Mouse (Mus musculus): ENCODE measurements at regions not wholly inside any gene's neighbourhood (a gene's known extent, or its start where the extent isn't known, plus 50 kb on each side); places are given as distances from the start of the nearest gene placed in this dataset.

GRCm38 (mm10) chr8:115955371-115955770 lies 247.8 kb upstream of the Maf start:
- Histone ChIP-seq H3K27ac (ENCODE audit: low read depth, low read length) (no peak overlapping the region), H3K9ac (replicated peaks; ENCODE audit: low read depth, low read length) (no peak overlapping the region), H3K4me2 (ENCODE audit: low read depth, low read length) (no peak overlapping the region), H3K36me3 (ENCODE audit: control insufficient read depth, insufficient read depth, low read length) (no peaks in the 10 kb centered on the region), H3K4me1 (ENCODE audit: control insufficient read depth, insufficient read depth, low read length) (no peaks in the 10 kb centered on the region), H3K4me3 (ENCODE audit: low read depth, low read length) (no peak overlapping the region), H3K9me3 (ENCODE audit: control insufficient read depth, low read length) (no peaks in the 10 kb centered on the region), H3K27me3 (ENCODE audit: control insufficient read depth, insufficient read depth, low read length) (no peaks in the 10 kb centered on the region)
- 79% methylated on average over 5 of the region's 5 CpGs for WGBS
- no peak for ATAC-seq (ENCODE audit: low read depth)

DNA sequence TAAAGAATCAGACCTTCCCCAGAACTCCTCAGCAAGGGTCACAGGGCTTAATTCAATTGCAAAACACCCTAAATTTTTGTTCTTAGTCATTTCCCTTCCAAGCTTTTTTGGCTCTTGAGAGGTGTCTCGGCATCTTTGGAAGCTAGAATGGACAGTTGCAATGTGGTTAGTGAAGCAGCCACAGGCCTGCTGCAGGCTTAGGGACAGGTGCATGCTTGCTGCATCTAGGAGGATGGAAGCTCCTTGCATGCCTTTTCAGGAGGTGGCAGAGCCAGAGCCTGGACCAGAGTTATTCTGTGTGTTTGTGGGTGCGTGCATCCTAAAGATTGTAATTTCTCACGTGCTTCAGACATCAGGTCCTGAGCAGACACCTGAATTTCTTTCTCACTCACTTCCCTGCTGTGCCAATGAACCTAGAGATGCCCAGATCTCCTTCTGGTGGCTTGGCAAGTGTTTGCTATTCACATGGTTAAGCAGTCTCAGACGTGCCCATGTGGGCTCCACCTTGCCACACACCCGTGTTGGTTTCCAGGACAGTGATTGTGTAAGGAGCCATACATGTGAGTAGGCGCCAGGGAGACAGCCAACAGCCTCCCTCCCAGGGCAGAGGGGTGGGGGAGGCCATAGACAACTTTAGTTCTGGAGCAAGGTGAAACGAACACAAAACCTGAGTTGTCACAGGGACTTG lies 246.3 kb upstream of the Maf start:
- Histone ChIP-seq H3K36me3 (ENCODE audit: control insufficient read depth, insufficient read depth, low read length) (no peaks in the 10 kb centered on the region), H3K9me3 (ENCODE audit: control insufficient read depth, low read length) (no peaks in the 10 kb centered on the region), H3K4me1 (ENCODE audit: control insufficient read depth, insufficient read depth, low read length) (no peaks in the 10 kb centered on the region), H3K27ac (ENCODE audit: low read depth, low read length) (no peak overlapping the region), H3K4me3 (ENCODE audit: low read depth, low read length) (no peak overlapping the region), H3K4me2 (ENCODE audit: low read depth, low read length) (no peak overlapping the region), H3K27me3 (ENCODE audit: control insufficient read depth, insufficient read depth, low read length) (no peaks in the 10 kb centered on the region), H3K9ac (replicated peaks; ENCODE audit: low read depth, low read length) (no peak overlapping the region)
- no peak for ATAC-seq (ENCODE audit: low read depth)
- 83% methylated on average over 7 of the region's 7 CpGs for WGBS

DNA sequence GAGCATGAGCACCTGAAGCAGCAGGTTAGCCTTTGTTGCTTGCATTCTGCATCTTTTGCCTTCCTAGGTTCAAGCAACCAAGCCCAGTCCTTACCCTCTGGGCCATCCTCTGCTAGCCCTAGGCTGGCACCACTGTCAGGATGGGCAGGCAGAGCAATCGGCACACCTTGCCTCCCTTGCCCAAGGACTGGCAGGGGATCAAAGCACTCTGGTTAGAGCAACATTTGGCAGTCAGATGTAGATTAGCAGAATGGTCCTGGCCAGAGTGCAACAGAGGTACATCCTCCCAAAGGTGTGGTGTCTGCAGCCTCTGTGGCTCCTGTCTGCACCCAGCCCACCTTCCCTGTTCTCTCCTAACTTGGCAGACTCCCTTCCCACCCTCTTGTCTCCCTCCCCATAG lies 244.9 kb upstream of the Maf start:
- no peak overlapping the region for H3K4me3 ChIP-seq (ENCODE audit: low read depth, low read length)
- WGBS, result 100% methylated on average over 1 of the region's 1 CpGs
- no peaks in the 10 kb centered on the region for H3K9me3 ChIP-seq (ENCODE audit: control insufficient read depth, low read length)
- H3K36me3 ChIP-seq (ENCODE audit: control insufficient read depth, insufficient read depth, low read length), result no peaks in the 10 kb centered on the region
- ATAC-seq (ENCODE audit: low read depth), result no peak
- no peak overlapping the region for H3K4me2 ChIP-seq (ENCODE audit: low read depth, low read length)
- H3K27ac ChIP-seq (ENCODE audit: low read depth, low read length), result no peak overlapping the region
- H3K9ac ChIP-seq (replicated peaks; ENCODE audit: low read depth, low read length), result no peak overlapping the region
- H3K27me3 ChIP-seq (ENCODE audit: control insufficient read depth, insufficient read depth, low read length), result no peaks in the 10 kb centered on the region
- no peaks in the 10 kb centered on the region for H3K4me1 ChIP-seq (ENCODE audit: control insufficient read depth, insufficient read depth, low read length)

DNA sequence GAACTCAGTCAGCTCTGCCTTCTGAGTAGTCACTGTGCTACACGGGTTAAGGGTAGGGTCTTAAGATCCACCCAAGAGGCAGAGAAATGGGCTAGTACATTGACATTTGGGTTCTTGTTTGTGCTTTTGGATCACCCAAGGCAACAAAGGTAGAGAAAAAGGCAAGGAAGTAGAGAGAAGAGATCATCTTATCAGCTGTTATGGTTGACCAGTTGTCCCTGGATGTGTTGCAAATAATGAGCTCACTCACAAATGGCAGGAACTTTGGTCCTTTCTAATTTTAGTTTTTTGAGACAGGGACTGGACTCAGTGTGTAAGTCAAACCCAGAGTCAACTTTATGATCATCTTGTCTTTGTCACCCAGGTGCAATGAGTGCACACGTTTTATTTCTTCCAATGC lies 241.3 kb upstream of the Maf start:
- Histone ChIP-seq H3K27me3 (ENCODE audit: control insufficient read depth, insufficient read depth, low read length) (no peaks in the 10 kb centered on the region), H3K9ac (replicated peaks; ENCODE audit: low read depth, low read length) (no peak overlapping the region), H3K4me3 (ENCODE audit: low read depth, low read length) (no peak overlapping the region), H3K4me2 (ENCODE audit: low read depth, low read length) (no peak overlapping the region), H3K9me3 (ENCODE audit: control insufficient read depth, low read length) (no peaks in the 10 kb centered on the region), H3K36me3 (ENCODE audit: control insufficient read depth, insufficient read depth, low read length) (no peaks in the 10 kb centered on the region), H3K27ac (ENCODE audit: low read depth, low read length) (no peak overlapping the region), H3K4me1 (ENCODE audit: control insufficient read depth, insufficient read depth, low read length) (no peaks in the 10 kb centered on the region)
- ATAC-seq (ENCODE audit: low read depth), result no peak
- WGBS, result 84% methylated on average over 2 of the region's 2 CpGs

GRCm38 (mm10) chr8:115948036-115948435 lies 240.4 kb upstream of the Maf start:
- H3K4me1 ChIP-seq (ENCODE audit: control insufficient read depth, insufficient read depth, low read length), result no peaks in the 10 kb centered on the region
- no peak overlapping the region for H3K4me2 ChIP-seq (ENCODE audit: low read depth, low read length)
- no peaks in the 10 kb centered on the region for H3K9me3 ChIP-seq (ENCODE audit: control insufficient read depth, low read length)
- no peak overlapping the region for H3K4me3 ChIP-seq (ENCODE audit: low read depth, low read length)
- H3K9ac ChIP-seq (replicated peaks; ENCODE audit: low read depth, low read length), result no peak overlapping the region
- H3K27me3 ChIP-seq (ENCODE audit: control insufficient read depth, insufficient read depth, low read length), result no peaks in the 10 kb centered on the region
- no peak overlapping the region for H3K27ac ChIP-seq (ENCODE audit: low read depth, low read length)
- no peak for ATAC-seq (ENCODE audit: low read depth)
- H3K36me3 ChIP-seq (ENCODE audit: control insufficient read depth, insufficient read depth, low read length), result no peaks in the 10 kb centered on the region
- 85% methylated on average over 2 of the region's 2 CpGs for WGBS

DNA sequence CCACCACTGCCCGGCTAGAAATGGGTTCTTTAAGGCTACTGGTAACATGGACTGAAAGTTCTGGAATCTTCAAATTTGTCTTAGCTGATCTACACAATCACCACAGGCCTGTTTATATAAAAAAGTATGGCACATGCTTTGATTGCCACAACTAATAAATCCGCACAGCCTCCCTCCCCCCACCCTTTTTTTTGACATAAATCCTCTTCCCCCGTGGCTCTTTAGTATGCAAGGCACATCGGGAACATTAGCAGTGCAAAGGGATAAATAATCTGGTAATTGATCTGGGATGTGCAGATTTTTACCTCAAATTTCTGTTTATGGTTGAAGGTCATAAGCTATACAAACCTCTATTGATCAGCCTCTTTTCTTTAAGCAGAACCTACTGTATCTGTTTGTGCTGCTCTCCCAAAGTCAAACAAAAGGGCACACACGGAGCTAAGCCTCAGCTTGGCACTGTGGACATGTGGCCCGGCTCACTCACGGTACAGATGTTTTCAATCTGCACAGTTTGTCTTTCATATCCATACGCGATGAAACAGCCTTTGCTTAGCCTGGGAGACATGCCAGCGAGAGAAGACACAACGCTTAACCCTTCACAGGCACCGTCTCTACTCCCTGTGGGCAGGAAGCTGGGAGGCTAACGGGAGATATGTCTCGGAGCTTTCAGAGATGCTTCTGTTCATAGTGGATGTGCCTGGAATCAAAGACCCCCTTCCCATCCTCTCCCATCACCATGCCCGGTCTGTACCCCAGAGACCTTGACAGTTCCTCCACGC lies 235.3 kb upstream of the Maf start:
- peak; percentile 31; the same call in 1 of the 2 replicates for ATAC-seq (ENCODE audit: low read depth)
- Histone ChIP-seq H3K9ac (replicated peaks; ENCODE audit: low read depth, low read length) (no peak overlapping the region), H3K27ac (ENCODE audit: low read depth, low read length) (no peak overlapping the region), H3K9me3 (ENCODE audit: control insufficient read depth, low read length) (no peaks in the 10 kb centered on the region), H3K4me1 (ENCODE audit: control insufficient read depth, insufficient read depth, low read length) (no peaks in the 10 kb centered on the region), H3K4me3 (ENCODE audit: low read depth, low read length) (no peak overlapping the region), H3K27me3 (ENCODE audit: control insufficient read depth, insufficient read depth, low read length) (no peaks in the 10 kb centered on the region), H3K36me3 (ENCODE audit: control insufficient read depth, insufficient read depth, low read length) (no peaks in the 10 kb centered on the region), H3K4me2 (ENCODE audit: low read depth, low read length) (peak overlapping the region; percentile 22; the same call in 1 of the 2 replicates)
- 34% methylated on average over 16 of the region's 16 CpGs for WGBS

DNA sequence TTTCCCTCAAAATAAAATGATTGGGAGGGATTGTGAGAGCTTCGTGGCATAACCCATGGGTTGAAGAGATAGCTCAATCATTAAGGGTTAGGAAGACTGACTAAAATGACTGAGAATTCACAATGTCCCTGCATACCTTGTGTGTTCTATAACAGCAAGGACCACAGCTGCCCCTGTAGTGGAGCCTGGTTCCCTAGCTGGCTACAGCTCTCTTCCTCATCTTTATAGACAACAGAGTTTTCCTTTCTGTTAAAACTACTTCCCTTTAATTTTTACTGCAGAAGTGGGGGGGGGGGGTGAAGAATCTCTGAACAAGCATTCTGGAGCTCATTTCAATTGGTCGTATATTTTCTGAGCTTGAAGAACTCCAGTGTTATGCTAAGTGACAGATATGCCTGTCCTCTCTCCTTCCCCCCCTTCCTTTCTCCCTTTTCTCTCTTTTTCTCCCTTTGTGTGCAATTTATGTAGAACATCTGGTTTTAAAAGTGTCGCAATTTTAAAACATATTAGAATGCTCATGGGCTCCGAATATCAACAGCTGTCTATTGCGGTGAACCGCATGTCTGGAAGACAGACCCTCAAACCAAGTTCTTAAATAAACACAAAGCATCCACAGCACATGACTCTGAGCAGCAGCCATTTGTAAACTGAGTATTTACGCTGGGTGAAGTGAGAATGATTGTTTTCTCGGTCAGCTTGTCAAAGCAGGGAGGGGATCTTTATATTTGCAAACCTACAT lies 222.0 kb upstream of the Maf start:
- H3K4me3 ChIP-seq (ENCODE audit: low read depth, low read length), result no peak overlapping the region
- no peaks in the 10 kb centered on the region for H3K27me3 ChIP-seq (ENCODE audit: control insufficient read depth, insufficient read depth, low read length)
- WGBS, result 58% methylated on average over 8 of the region's 8 CpGs
- H3K9me3 ChIP-seq (ENCODE audit: control insufficient read depth, low read length), result no peaks in the 10 kb centered on the region
- H3K4me1 ChIP-seq (ENCODE audit: control insufficient read depth, insufficient read depth, low read length), result no peaks in the 10 kb centered on the region
- no peak overlapping the region for H3K27ac ChIP-seq (ENCODE audit: low read depth, low read length)
- no peak overlapping the region for H3K9ac ChIP-seq (replicated peaks; ENCODE audit: low read depth, low read length)
- ATAC-seq (ENCODE audit: low read depth), result no peak
- no peak overlapping the region for H3K4me2 ChIP-seq (ENCODE audit: low read depth, low read length)
- no peaks in the 10 kb centered on the region for H3K36me3 ChIP-seq (ENCODE audit: control insufficient read depth, insufficient read depth, low read length)

DNA sequence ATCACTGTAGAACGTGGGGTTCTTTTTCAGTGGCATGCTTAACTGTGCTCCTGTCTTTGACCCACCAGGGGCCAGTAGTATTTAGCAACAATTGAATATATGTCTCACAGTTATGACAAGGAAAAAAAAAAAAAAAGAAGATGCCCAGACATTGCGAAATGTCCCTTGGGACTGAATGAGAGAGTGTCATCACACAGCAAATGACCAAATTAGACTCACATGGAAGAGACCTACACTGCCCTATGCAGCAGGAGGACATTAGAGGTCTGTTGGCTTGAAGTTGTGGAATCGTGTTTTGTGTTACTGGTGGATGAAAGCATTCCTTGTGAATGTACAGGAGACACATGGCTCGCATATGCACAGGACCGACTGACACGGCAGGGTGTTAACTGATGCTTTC lies 214.3 kb upstream of the Maf start:
- H3K36me3 ChIP-seq (ENCODE audit: control insufficient read depth, insufficient read depth, low read length), result no peaks in the 10 kb centered on the region
- ATAC-seq (ENCODE audit: low read depth), result no peak
- H3K9ac ChIP-seq (replicated peaks; ENCODE audit: low read depth, low read length), result no peak overlapping the region
- no peak overlapping the region for H3K4me3 ChIP-seq (ENCODE audit: low read depth, low read length)
- H3K4me1 ChIP-seq (ENCODE audit: control insufficient read depth, insufficient read depth, low read length), result no peaks in the 10 kb centered on the region
- no peaks in the 10 kb centered on the region for H3K27me3 ChIP-seq (ENCODE audit: control insufficient read depth, insufficient read depth, low read length)
- H3K4me2 ChIP-seq (ENCODE audit: low read depth, low read length), result no peak overlapping the region
- no peaks in the 10 kb centered on the region for H3K9me3 ChIP-seq (ENCODE audit: control insufficient read depth, low read length)
- 88% methylated on average over 6 of the region's 6 CpGs for whole genome bisulfite sequencing
- H3K27ac ChIP-seq (ENCODE audit: low read depth, low read length), result no peak overlapping the region

DNA sequence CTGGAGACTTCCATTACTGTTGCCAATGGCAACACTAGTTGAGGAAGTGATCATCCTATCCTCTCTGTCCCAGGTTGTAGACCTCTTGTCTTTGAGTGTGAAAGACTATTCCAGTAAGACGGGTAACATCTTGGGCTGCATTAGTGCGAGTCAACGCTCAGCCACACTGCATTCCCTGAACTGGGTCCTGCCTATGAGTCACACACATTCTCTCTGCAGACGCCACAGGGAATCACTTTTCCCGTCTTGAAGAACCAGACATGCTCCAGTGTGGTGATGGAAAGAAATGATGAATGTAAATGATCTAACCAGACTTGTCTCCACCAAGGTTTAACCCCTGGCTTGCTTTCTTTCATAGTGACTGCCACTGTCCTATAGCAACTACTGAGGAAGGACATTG lies 199.1 kb upstream of the Maf start:
- Histone ChIP-seq H3K4me1 (ENCODE audit: control insufficient read depth, insufficient read depth, low read length) (no peaks in the 10 kb centered on the region), H3K9ac (replicated peaks; ENCODE audit: low read depth, low read length) (no peak overlapping the region), H3K4me3 (ENCODE audit: low read depth, low read length) (no peak overlapping the region), H3K27ac (ENCODE audit: low read depth, low read length) (no peak overlapping the region), H3K9me3 (ENCODE audit: control insufficient read depth, low read length) (no peaks in the 10 kb centered on the region), H3K27me3 (ENCODE audit: control insufficient read depth, insufficient read depth, low read length) (no peaks in the 10 kb centered on the region), H3K36me3 (ENCODE audit: control insufficient read depth, insufficient read depth, low read length) (no peaks in the 10 kb centered on the region), H3K4me2 (ENCODE audit: low read depth, low read length) (no peak overlapping the region)
- 89% methylated on average over 5 of the region's 5 CpGs for WGBS
- no peak for ATAC-seq (ENCODE audit: low read depth)
